Mouse (Mus musculus) mesoderm, embryonic 11.5 days (tissue): ENCODE measurements at regions not wholly inside any gene's neighbourhood (a gene's known extent, or its start where the extent isn't known, plus 50 kb on each side); places are given as distances from the start of the nearest gene placed in this dataset.

Source experiments
- DNase-seq: peaks from one replicate; pipeline ENCODE4 v3.0.0-alpha.2; 2012; ENCODE audit warnings: low read depth, low spot score

GRCm38 (mm10) chr13:83111503-83111902 lies 392.3 kb upstream of the Mef2c start:
- peak; percentile 73 for DNase-seq

- DNase-seq: no peak
Observed at GRCm38 (mm10) chr13:83112323-83112722, 391.5 kb upstream of the Mef2c start.

- no peak for DNase-seq
Observed at GRCm38 (mm10) chr13:83112741-83113140, 391.1 kb upstream of the Mef2c start.

GRCm38 (mm10) chr13:83113808-83114207 lies 390.0 kb upstream of the Mef2c start:
- DNase-seq: no peak

GRCm38 (mm10) chr13:83114401-83114800 lies 389.4 kb upstream of the Mef2c start:
- no peak for DNase-seq

GRCm38 (mm10) chr13:83115691-83116090 lies 388.1 kb upstream of the Mef2c start:
- DNase-seq: no peak

GRCm38 (mm10) chr13:83120343-83120742 lies 383.5 kb upstream of the Mef2c start:
- peak; percentile 56 for DNase-seq

GRCm38 (mm10) chr13:83123596-83123995 lies 380.2 kb upstream of the Mef2c start:
- no peak for DNase-seq

GRCm38 (mm10) chr13:83124651-83125050 lies 379.2 kb upstream of the Mef2c start:
- DNase-seq: no peak

- no peak for DNase-seq
Observed at GRCm38 (mm10) chr13:83126438-83126837, 377.4 kb upstream of the Mef2c start.

GRCm38 (mm10) chr13:83131129-83131981 lies 372.5 kb upstream of the Mef2c start:
- DNase-seq: no peak

- no peak for DNase-seq
Observed at GRCm38 (mm10) chr13:83131982-83132354, 371.9 kb upstream of the Mef2c start.

- no peak for DNase-seq
Observed at GRCm38 (mm10) chr13:83132671-83133638, 370.9 kb upstream of the Mef2c start.

- DNase-seq: peak; percentile 86
Observed at GRCm38 (mm10) chr13:83143316-83143715, 360.5 kb upstream of the Mef2c start.

GRCm38 (mm10) chr13:83154626-83155124 lies 349.2 kb upstream of the Mef2c start:
- DNase-seq: no peak

- DNase-seq: no peak
Observed at GRCm38 (mm10) chr13:83159969-83160368, 343.9 kb upstream of the Mef2c start.

- no peak for DNase-seq
Observed at GRCm38 (mm10) chr13:83162761-83163160, 341.1 kb upstream of the Mef2c start.

GRCm38 (mm10) chr13:83175086-83175485 lies 328.7 kb upstream of the Mef2c start:
- no peak for DNase-seq

GRCm38 (mm10) chr13:83201931-83202671 lies 301.7 kb upstream of the Mef2c start:
- DNase-seq: no peak

GRCm38 (mm10) chr13:83206622-83207021 lies 297.2 kb upstream of the Mef2c start:
- DNase-seq: no peak

- no peak for DNase-seq
Observed at GRCm38 (mm10) chr13:83207513-83207912, 296.3 kb upstream of the Mef2c start.
